Mouse (Mus musculus): ENCODE measurements around the gene Epb41. TPM values are rescaled to one million over a fixed set of nuclear protein-coding genes. Genes with fewer than 3 reads are reported as not detected.

Epb41 gene
- polyA plus RNA-seq, 1 experiment from 2014 or later, result 73.3 TPM

- Histone ChIP-seq H3K27me3 (ENCODE audit: control insufficient read depth, insufficient read depth, low read length) (no peaks in the 10 kb centered on the region), H3K4me2 (replicated peaks) (no peak overlapping the region), H3K27ac (no peak overlapping the region), H3K9ac (no peak overlapping the region), H3K4me3 (replicated peaks; ENCODE audit: low read length) (no peak overlapping the region), H3K9me3 (ENCODE audit: control insufficient read depth, low read length) (no peaks in the 10 kb centered on the region), H3K36me3 (replicated peaks; ENCODE audit: control insufficient read depth, insufficient read depth) (no peaks in the 10 kb centered on the region), H3K4me1 (replicated peaks; ENCODE audit: control insufficient read depth, insufficient read depth, low read length) (no peaks in the 10 kb centered on the region)
- WGBS, result 85% methylated on average over 14 of the region's 14 CpGs
- DNase-seq (ENCODE audit: low spot score) (no peak), ATAC-seq (ENCODE audit: low FRiP score) (no peak)
Observed at GRCm38 (mm10) chr4:132067112-132067937, 7.8 kb downstream of the Epb41 start.

- no peak overlapping the region for H3K9ac ChIP-seq
- no peaks in the 10 kb centered on the region for H3K9me3 ChIP-seq (ENCODE audit: control insufficient read depth, low read length)
- H3K36me3 ChIP-seq (replicated peaks; ENCODE audit: control insufficient read depth, insufficient read depth), result no peaks in the 10 kb centered on the region
- no peak overlapping the region for H3K4me3 ChIP-seq (replicated peaks; ENCODE audit: low read length)
- no peaks in the 10 kb centered on the region for H3K4me1 ChIP-seq (replicated peaks; ENCODE audit: control insufficient read depth, insufficient read depth, low read length)
- H3K27me3 ChIP-seq (ENCODE audit: control insufficient read depth, insufficient read depth, low read length), result no peaks in the 10 kb centered on the region
- no peak overlapping the region for H3K4me2 ChIP-seq (replicated peaks)
- no peak for ATAC-seq (ENCODE audit: low FRiP score)
- WGBS, result 59% methylated on average over 10 of the region's 10 CpGs
- no peak overlapping the region for H3K27ac ChIP-seq
- DNase-seq (ENCODE audit: low spot score), result no peak
Observed at GRCm38 (mm10) chr4:132066101-132066773, 8.9 kb downstream of the Epb41 start.

- no peak overlapping the region for H3K9ac ChIP-seq
- DNase-seq (ENCODE audit: low spot score) (no peak), ATAC-seq (ENCODE audit: low FRiP score) (no peak)
- H3K9me3 ChIP-seq (ENCODE audit: control insufficient read depth, low read length), result no peaks in the 10 kb centered on the region
- H3K4me3 ChIP-seq (replicated peaks; ENCODE audit: low read length), result no peak overlapping the region
- H3K4me1 ChIP-seq (replicated peaks; ENCODE audit: control insufficient read depth, insufficient read depth, low read length), result no peaks in the 10 kb centered on the region
- H3K36me3 ChIP-seq (replicated peaks; ENCODE audit: control insufficient read depth, insufficient read depth), result no peaks in the 10 kb centered on the region
- no peaks in the 10 kb centered on the region for H3K27me3 ChIP-seq (ENCODE audit: control insufficient read depth, insufficient read depth, low read length)
- WGBS, result 77% methylated on average over 3 of the region's 3 CpGs
- no peak overlapping the region for H3K27ac ChIP-seq
- no peak overlapping the region for H3K4me2 ChIP-seq (replicated peaks)
Observed at GRCm38 (mm10) chr4:132065578-132065977, 9.5 kb downstream of the Epb41 start.

- H3K9me3 ChIP-seq (ENCODE audit: control insufficient read depth, low read length), result no peaks in the 10 kb centered on the region
- H3K4me3 ChIP-seq (replicated peaks; ENCODE audit: low read length), result no peak overlapping the region
- H3K36me3 ChIP-seq (replicated peaks; ENCODE audit: control insufficient read depth, insufficient read depth), result no peaks in the 10 kb centered on the region
- ATAC-seq (ENCODE audit: low FRiP score) (no peak), DNase-seq (ENCODE audit: low spot score) (no peak)
- H3K4me2 ChIP-seq (replicated peaks), result no peak overlapping the region
- no peaks in the 10 kb centered on the region for H3K27me3 ChIP-seq (ENCODE audit: control insufficient read depth, insufficient read depth, low read length)
- no peak overlapping the region for H3K27ac ChIP-seq
- no peak overlapping the region for H3K9ac ChIP-seq
- WGBS, result 91% methylated on average over 5 of the region's 5 CpGs
- H3K4me1 ChIP-seq (replicated peaks; ENCODE audit: control insufficient read depth, insufficient read depth, low read length), result no peaks in the 10 kb centered on the region
Observed at GRCm38 (mm10) chr4:132064550-132064949, 10.6 kb downstream of the Epb41 start.

- ATAC-seq (ENCODE audit: low FRiP score) (no peak), DNase-seq (ENCODE audit: low spot score) (no peak)
- no peak overlapping the region for H3K9ac ChIP-seq
- no peak overlapping the region for H3K4me3 ChIP-seq (replicated peaks; ENCODE audit: low read length)
- H3K27ac ChIP-seq, result no peak overlapping the region
- no peaks in the 10 kb centered on the region for H3K4me1 ChIP-seq (replicated peaks; ENCODE audit: control insufficient read depth, insufficient read depth, low read length)
- no peaks in the 10 kb centered on the region for H3K27me3 ChIP-seq (ENCODE audit: control insufficient read depth, insufficient read depth, low read length)
- WGBS, result 77% methylated on average over 17 of the region's 17 CpGs
- H3K4me2 ChIP-seq (replicated peaks), result no peak overlapping the region
- H3K36me3 ChIP-seq (replicated peaks; ENCODE audit: control insufficient read depth, insufficient read depth), result no peaks in the 10 kb centered on the region
- no peaks in the 10 kb centered on the region for H3K9me3 ChIP-seq (ENCODE audit: control insufficient read depth, low read length)
Observed at GRCm38 (mm10) chr4:132062934-132063884, 11.9 kb downstream of the Epb41 start.

- 78% methylated on average over 8 of the region's 8 CpGs for WGBS
- H3K9ac ChIP-seq, result no peak overlapping the region
- DNase-seq (ENCODE audit: low spot score), result no peak
Observed at GRCm38 (mm10) chr4:132062289-132062688, 12.8 kb downstream of the Epb41 start.

GRCm38 (mm10) chr4:132060040-132060832 is 14.9 kb downstream of the Epb41 start:
- H3K9me3 ChIP-seq (ENCODE audit: control insufficient read depth, low read length), result no peaks in the 10 kb centered on the region
- H3K4me1 ChIP-seq (replicated peaks; ENCODE audit: control insufficient read depth, insufficient read depth, low read length), result no peaks in the 10 kb centered on the region
- H3K9ac ChIP-seq, result no peak overlapping the region
- no peak overlapping the region for H3K27ac ChIP-seq
- 78% methylated on average over 17 of the region's 17 CpGs for WGBS
- ATAC-seq (ENCODE audit: low FRiP score), result no peak
- H3K4me2 ChIP-seq (replicated peaks), result no peak overlapping the region
- H3K27me3 ChIP-seq (ENCODE audit: control insufficient read depth, insufficient read depth, low read length), result no peaks in the 10 kb centered on the region
- H3K36me3 ChIP-seq (replicated peaks; ENCODE audit: control insufficient read depth, insufficient read depth), result no peaks in the 10 kb centered on the region
- no peak overlapping the region for H3K4me3 ChIP-seq (replicated peaks; ENCODE audit: low read length)
- no peak for DNase-seq (ENCODE audit: low spot score)

More at GRCm38 (mm10) chr4:132062289-132062688, 12.8 kb downstream of the Epb41 start:
- H3K4me1 ChIP-seq (replicated peaks; ENCODE audit: control insufficient read depth, insufficient read depth, low read length), result no peaks in the 10 kb centered on the region
- no peak overlapping the region for H3K4me3 ChIP-seq (replicated peaks; ENCODE audit: low read length)
- H3K4me2 ChIP-seq (replicated peaks), result no peak overlapping the region
- no peaks in the 10 kb centered on the region for H3K27me3 ChIP-seq (ENCODE audit: control insufficient read depth, insufficient read depth, low read length)
- no peak overlapping the region for H3K27ac ChIP-seq
- no peaks in the 10 kb centered on the region for H3K9me3 ChIP-seq (ENCODE audit: control insufficient read depth, low read length)
- ATAC-seq (ENCODE audit: low FRiP score), result no peak
- no peaks in the 10 kb centered on the region for H3K36me3 ChIP-seq (replicated peaks; ENCODE audit: control insufficient read depth, insufficient read depth)

DNA sequence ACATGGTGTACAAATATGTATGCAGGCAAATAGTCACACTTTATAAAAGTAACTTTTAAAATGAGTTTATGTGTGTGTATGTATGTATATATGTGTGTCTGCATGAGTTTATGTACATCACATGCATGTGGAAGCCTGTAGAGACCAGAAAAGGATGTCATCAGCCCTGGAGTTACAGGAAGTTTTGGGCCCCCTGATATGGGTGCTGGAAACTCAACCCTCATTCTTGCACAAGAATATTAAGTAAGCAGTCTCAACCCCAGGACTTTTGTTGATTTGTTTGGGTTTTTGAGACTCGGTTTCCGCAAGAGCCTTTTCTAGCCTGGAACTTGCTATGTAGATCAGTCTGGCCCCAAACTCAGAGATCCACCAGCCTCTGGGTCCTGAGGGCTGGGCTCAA is 15.6 kb downstream of the Epb41 start:
- H3K27me3 ChIP-seq (ENCODE audit: control insufficient read depth, insufficient read depth, low read length), result no peaks in the 10 kb centered on the region
- DNase-seq (ENCODE audit: low spot score) (no peak), ATAC-seq (ENCODE audit: low FRiP score) (no peak)
- no peaks in the 10 kb centered on the region for H3K9me3 ChIP-seq (ENCODE audit: control insufficient read depth, low read length)
- 100% methylated on average over 2 of the region's 2 CpGs for WGBS
- H3K4me3 ChIP-seq (replicated peaks; ENCODE audit: low read length), result no peak overlapping the region
- no peak overlapping the region for H3K4me2 ChIP-seq (replicated peaks)
- no peaks in the 10 kb centered on the region for H3K36me3 ChIP-seq (replicated peaks; ENCODE audit: control insufficient read depth, insufficient read depth)
- no peak overlapping the region for H3K27ac ChIP-seq
- H3K4me1 ChIP-seq (replicated peaks; ENCODE audit: control insufficient read depth, insufficient read depth, low read length), result no peaks in the 10 kb centered on the region
- no peak overlapping the region for H3K9ac ChIP-seq
